Mouse (Mus musculus): ENCODE results near the gene Pdyn. TPM values are rescaled to one million over a fixed set of nuclear protein-coding genes. Genes with fewer than 3 reads are reported as not detected.

Gene Pdyn
- polyA plus RNA-seq (2015; fragmentation: Nextera tagmentation; extraction: Ambion mirVana) = 0.10 and 0.24 TPM in 2 replicates

DNA sequence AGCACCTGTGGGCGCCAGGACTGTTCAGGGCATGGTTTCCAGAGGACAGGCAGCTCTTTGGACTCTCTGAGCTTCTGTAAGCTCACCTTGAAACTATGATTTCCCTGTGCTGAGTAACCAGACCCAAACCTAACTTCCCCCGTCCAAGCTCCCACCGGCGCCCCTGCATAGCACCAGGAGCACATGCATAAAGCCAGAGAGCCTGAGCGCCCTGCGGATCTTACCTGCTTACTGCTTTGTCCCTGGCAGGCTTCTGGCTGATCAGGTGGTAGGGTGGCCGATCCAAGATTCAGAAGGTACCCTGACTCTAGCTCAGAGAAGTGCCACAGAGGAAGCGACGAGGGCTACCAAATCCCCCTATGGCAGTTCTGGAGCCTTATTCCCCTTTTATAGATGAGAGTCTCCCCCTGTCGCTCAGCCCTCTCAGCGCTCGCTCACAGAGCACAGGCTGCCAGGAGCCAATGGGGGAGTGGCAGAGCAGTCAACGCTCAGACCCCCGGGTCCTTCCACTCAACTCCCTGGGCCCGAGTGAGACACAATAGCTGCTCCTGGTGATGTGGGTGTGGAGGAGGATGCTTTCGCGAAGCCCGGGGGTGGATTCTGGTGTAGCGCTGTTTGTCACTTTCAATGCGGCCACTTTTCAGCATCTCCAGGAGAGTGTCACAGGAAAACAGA lies at the start of gene Pdyn:
Pdyn (minus strand) TSS at position 361 of the 675 bp plus-strand sequence.
- H3K9me3 ChIP-seq = no peaks in the 10 kb centered on the region
- H3K4me1 ChIP-seq = no peaks in the 10 kb centered on the region
- H3K4me2 ChIP-seq = no peak within 1 kb of the TSS
- peaks cover 39% of the 10 kb centered on the region for H3K27me3 ChIP-seq
- no peak within 1 kb of the TSS for H3K9ac ChIP-seq
- no peak within 1 kb of the TSS for H3K4me3 ChIP-seq
- ATAC-seq (ENCODE audit: borderline replicate concordance, extremely low read depth, low FRiP score, low TSS enrichment) = no peak
- no peak within 1 kb of the TSS for H3K27ac ChIP-seq
- 9% methylated on average over 20 of the region's 20 CpGs for WGBS
- H3K36me3 ChIP-seq = no peaks in the 10 kb centered on the region

DNA sequence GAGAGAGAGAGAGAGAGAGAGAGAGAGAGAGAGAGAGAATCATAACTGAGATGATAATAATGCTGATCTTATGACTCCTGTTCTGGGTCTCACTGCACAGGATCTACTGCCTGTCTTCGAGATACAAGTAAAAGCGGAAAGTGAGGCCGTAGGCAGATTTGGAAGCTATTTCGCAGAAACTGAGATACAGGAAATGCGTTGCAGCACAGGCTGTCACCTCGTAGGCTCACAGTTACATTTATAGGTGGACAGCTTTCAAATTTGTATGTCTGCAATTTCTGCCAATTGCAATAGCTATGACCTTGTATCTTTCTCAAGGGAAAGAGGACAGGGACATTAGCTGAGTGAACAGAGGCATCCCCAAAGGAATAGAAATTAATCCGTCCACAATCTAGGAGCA lies 42.4 kb upstream of the Pdyn start:
- ATAC-seq (ENCODE audit: borderline replicate concordance, extremely low read depth, low FRiP score, low TSS enrichment) = no peak
- Histone ChIP-seq H3K4me1 (no peaks in the 10 kb centered on the region), H3K4me2 (no peak overlapping the region), H3K27ac (no peak overlapping the region), H3K36me3 (no peaks in the 10 kb centered on the region), H3K4me3 (no peak overlapping the region), H3K9me3 (no peaks in the 10 kb centered on the region), H3K9ac (no peak overlapping the region), H3K27me3 (no peaks in the 10 kb centered on the region)
- 73% methylated on average over 7 of the region's 7 CpGs for WGBS

DNA sequence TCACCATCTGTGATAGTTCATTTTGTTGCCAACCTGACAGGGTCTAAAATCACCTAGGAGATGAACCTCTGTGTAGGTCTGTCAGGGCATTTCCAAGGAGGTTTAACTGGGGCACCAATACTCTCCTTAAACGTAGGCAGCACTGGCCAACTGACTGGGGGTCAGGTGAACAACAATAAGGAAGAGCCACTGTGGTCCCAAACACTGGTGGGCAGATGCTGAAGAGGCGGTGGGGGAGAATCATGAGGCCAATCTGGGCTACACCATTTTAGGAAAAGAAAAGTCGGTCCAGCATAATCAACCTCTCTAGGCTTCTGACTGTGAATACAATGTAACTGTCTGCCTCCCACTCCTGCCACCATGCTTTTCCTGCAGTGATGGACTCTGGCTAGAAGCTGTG lies 40.9 kb upstream of the Pdyn start:
- Histone ChIP-seq H3K27ac (no peak overlapping the region), H3K4me2 (no peak overlapping the region), H3K9me3 (no peaks in the 10 kb centered on the region), H3K4me3 (no peak overlapping the region), H3K4me1 (no peaks in the 10 kb centered on the region), H3K27me3 (no peaks in the 10 kb centered on the region), H3K9ac (no peak overlapping the region), H3K36me3 (no peaks in the 10 kb centered on the region)
- WGBS = 72% methylated on average over 3 of the region's 3 CpGs
- no peak for ATAC-seq (ENCODE audit: borderline replicate concordance, extremely low read depth, low FRiP score, low TSS enrichment)

DNA sequence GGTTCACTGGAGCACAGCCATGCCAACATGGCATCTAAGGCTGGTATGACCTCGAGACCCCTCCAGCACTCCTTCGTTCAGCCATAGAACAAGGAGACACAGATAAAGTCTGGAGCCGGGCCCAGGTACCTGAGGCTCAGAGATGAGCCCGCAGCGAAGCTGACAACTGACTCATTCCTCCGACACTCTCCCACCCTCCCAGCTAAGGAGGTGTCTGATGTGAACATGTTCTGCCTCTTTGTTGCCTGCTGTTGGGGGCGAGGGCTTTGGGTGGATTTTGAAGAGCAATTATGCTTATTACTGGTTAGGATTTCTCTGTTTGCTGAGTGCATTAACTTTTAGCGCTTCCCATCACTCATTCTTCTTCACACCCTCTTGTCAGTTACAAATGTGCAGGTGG lies 34.4 kb upstream of the Pdyn start:
- Histone ChIP-seq H3K4me2 (no peak overlapping the region), H3K27me3 (no peaks in the 10 kb centered on the region), H3K4me3 (no peak overlapping the region), H3K9me3 (no peaks in the 10 kb centered on the region), H3K27ac (no peak overlapping the region), H3K4me1 (no peaks in the 10 kb centered on the region), H3K9ac (no peak overlapping the region), H3K36me3 (no peaks in the 10 kb centered on the region)
- WGBS = 62% methylated on average over 8 of the region's 8 CpGs
- ATAC-seq (ENCODE audit: borderline replicate concordance, extremely low read depth, low FRiP score, low TSS enrichment) = no peak

DNA sequence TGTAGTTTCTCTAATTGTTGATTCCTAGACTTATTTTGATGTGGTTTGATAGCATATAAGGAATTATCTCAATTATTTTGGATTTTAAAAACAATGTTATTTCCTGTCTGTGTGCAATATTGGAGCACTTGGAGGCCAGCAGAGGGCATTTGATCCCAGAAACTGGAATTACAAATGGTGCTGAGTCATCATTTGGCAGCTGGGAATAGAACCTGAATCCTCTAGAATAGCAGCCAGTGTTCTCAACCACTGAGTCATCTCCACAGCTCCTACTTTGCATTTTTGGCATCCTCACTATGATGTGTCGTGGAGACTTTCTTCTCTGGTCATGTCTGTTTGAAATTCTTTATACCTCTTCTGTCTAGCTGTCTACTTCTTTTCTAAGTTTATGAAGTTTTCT lies 30.0 kb upstream of the Pdyn start:
- no peak overlapping the region for H3K27ac ChIP-seq
- no peaks in the 10 kb centered on the region for H3K27me3 ChIP-seq
- H3K4me2 ChIP-seq = no peak overlapping the region
- no peak for ATAC-seq (ENCODE audit: borderline replicate concordance, extremely low read depth, low FRiP score, low TSS enrichment)
- H3K36me3 ChIP-seq = no peaks in the 10 kb centered on the region
- no peak overlapping the region for H3K4me3 ChIP-seq
- H3K4me1 ChIP-seq = no peaks in the 10 kb centered on the region
- WGBS = 68% methylated on average over 1 of the region's 1 CpGs
- no peak overlapping the region for H3K9ac ChIP-seq
- H3K9me3 ChIP-seq = no peaks in the 10 kb centered on the region

DNA sequence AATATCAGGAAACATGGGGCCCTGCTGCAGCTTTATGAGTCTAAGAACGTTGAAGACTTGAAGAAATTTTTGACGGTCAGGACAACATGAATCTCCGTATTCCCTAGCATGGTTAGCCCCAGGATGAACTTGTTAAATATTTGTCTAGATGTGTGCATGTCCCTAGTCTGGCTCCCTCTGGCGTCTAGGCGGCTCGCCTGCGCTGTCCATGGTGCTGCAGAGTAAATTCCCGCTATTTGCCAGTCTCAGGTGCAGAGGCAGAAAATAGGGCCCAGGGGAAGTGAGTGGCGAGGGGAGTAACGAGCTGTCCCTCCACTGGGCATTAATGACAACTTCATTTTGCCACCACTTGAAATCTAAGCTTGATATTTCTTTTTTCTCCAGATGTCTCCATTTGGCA lies 16.0 kb upstream of the Pdyn start:
- no peak overlapping the region for H3K4me3 ChIP-seq
- no peaks in the 10 kb centered on the region for H3K27me3 ChIP-seq
- no peaks in the 10 kb centered on the region for H3K9me3 ChIP-seq
- H3K4me2 ChIP-seq = no peak overlapping the region
- H3K27ac ChIP-seq = no peak overlapping the region
- H3K4me1 ChIP-seq = no peaks in the 10 kb centered on the region
- no peaks in the 10 kb centered on the region for H3K36me3 ChIP-seq
- no peak overlapping the region for H3K9ac ChIP-seq
- WGBS = 14% methylated on average over 10 of the region's 10 CpGs
- ATAC-seq (ENCODE audit: borderline replicate concordance, extremely low read depth, low FRiP score, low TSS enrichment) = no peak

DNA sequence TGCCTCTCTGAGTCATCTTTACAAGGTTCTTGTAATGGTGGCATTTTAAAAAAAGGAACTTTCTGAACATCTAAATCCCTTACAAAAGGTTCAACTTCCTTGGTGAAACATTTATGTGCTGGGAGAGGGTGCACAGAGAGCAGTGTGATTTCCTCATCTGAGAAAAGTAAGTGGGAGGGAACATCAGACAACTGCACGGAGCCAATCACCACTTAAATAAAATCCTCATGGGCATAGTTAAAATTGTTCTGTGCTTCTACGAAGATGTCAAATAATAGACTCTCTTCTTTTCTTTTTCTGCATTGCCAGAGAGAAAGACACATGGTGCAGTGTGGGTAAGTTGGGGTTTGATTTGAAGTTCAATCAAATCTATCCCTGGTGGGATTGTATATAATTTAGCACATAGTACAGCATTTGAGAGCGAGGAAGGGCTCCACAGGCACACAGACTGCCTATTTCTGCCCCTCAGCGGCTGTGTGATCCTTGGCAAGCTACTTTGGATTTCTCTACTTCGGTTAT lies 13.4 kb upstream of the Pdyn start:
- no peaks in the 10 kb centered on the region for H3K9me3 ChIP-seq
- H3K27me3 ChIP-seq = no peaks in the 10 kb centered on the region
- 59% methylated on average over 5 of the region's 5 CpGs for WGBS
- H3K4me1 ChIP-seq = no peaks in the 10 kb centered on the region
- no peak overlapping the region for H3K27ac ChIP-seq
- no peak overlapping the region for H3K4me2 ChIP-seq
- H3K4me3 ChIP-seq = no peak overlapping the region
- no peaks in the 10 kb centered on the region for H3K36me3 ChIP-seq
- no peak overlapping the region for H3K9ac ChIP-seq
- no peak for ATAC-seq (ENCODE audit: borderline replicate concordance, extremely low read depth, low FRiP score, low TSS enrichment)

DNA sequence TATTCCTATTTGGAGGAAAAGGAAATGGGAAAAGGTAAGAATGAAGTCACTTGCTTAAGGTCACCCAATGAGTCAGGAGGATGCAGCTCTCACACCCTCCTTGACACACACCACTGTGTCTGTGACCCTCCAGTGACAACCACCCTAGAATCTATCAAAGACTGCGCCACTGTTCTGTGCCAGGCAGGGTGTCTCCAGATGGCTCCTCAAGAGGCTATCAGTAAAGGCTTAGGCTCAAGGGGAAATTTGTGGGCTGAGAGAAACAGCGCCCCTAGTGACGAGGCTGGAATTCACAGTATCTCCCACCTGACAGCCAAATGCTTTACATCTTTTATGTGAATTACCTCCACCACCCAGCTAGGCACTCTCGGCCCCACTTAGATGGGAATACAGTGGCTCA lies 3.6 kb downstream of the Pdyn start:
- WGBS = 8% methylated on average over 4 of the region's 4 CpGs
- Histone ChIP-seq H3K9me3 (no peaks in the 10 kb centered on the region), H3K36me3 (no peaks in the 10 kb centered on the region), H3K4me3 (no peak overlapping the region), H3K4me2 (no peak overlapping the region), H3K27me3 (peaks cover 39% of the 10 kb centered on the region), H3K9ac (no peak overlapping the region), H3K4me1 (no peaks in the 10 kb centered on the region), H3K27ac (no peak overlapping the region)
- ATAC-seq (ENCODE audit: borderline replicate concordance, extremely low read depth, low FRiP score, low TSS enrichment) = no peak

DNA sequence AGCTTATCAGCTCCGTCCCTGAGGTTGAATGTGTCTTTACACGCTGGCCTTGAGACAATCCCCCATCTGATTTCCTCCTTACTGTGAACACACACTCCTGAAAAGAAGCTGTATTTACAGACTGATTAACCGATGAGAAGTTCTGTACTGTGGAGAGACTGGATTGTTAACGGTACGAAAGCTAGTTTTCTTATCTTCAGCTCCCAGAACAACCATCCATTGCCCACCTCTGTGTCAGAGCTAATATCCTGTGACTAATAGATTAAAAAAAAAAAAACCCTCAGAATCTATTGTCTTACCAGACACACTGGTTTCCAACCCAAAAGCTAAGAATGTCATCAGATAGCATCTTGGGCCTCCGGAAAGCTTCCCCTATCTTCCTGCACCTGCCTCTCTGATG lies 5.3 kb downstream of the Pdyn start:
- no peak for ATAC-seq (ENCODE audit: borderline replicate concordance, extremely low read depth, low FRiP score, low TSS enrichment)
- no peak overlapping the region for H3K4me2 ChIP-seq
- peaks cover 26% of the 10 kb centered on the region for H3K27me3 ChIP-seq
- H3K9me3 ChIP-seq = no peaks in the 10 kb centered on the region
- H3K36me3 ChIP-seq = no peaks in the 10 kb centered on the region
- no peaks in the 10 kb centered on the region for H3K4me1 ChIP-seq
- H3K27ac ChIP-seq = no peak overlapping the region
- H3K4me3 ChIP-seq = no peak overlapping the region
- no peak overlapping the region for H3K9ac ChIP-seq
- WGBS = 49% methylated on average over 6 of the region's 6 CpGs

DNA sequence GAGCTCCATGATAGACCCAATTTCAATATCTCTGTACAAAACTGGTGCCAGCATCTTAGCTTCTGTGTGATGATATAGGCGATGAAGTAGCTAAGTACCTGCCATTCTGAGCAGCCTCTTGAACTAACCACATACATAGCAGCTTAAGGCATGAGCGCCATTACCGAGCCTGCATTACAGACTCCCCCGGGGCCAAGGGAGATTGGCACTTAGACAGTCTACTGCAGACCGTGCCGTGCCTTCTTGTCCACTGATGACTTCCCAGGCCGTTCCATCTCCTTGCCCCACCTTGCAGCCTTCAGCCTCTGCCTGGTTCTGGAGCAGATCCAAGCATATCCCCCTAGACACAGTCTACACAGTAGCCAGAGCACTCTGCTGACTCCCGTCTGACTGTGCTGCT lies 7.0 kb downstream of the Pdyn start:
- Histone ChIP-seq H3K36me3 (no peaks in the 10 kb centered on the region), H3K27ac (no peak overlapping the region), H3K9me3 (no peaks in the 10 kb centered on the region), H3K9ac (no peak overlapping the region), H3K4me3 (no peak overlapping the region), H3K4me2 (no peak overlapping the region), H3K27me3 (peaks cover 12% of the 10 kb centered on the region), H3K4me1 (no peaks in the 10 kb centered on the region)
- 75% methylated on average over 8 of the region's 8 CpGs for WGBS
- no peak for ATAC-seq (ENCODE audit: borderline replicate concordance, extremely low read depth, low FRiP score, low TSS enrichment)

DNA sequence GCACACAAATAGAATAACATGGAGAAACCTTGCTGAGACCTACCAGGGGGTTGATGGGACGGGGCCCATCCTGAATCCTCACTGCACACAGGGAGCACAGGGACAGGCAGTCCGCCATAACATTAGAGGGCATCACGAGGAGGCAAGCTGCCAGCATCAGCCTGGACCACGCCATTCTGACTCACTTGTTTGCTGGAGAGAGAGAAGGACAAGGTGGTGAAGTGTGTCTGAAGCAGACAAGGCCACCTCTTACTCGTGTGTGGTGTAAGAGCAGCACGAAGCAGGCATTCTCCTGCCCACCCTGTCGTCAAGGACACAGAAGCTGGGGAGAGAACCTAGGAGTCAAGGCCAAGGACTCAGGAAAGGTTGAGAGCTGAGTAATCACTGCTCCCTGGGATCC lies 9.9 kb downstream of the Pdyn start:
- Histone ChIP-seq H3K27ac (no peak overlapping the region), H3K9me3 (no peaks in the 10 kb centered on the region), H3K9ac (no peak overlapping the region), H3K4me1 (0 out of 2 replicates have a peak, but pooled peaks cover 9% of the 10 kb centered on the region), H3K4me2 (no peak overlapping the region), H3K36me3 (no peaks in the 10 kb centered on the region), H3K4me3 (no peak overlapping the region), H3K27me3 (no peaks in the 10 kb centered on the region)
- WGBS = 70% methylated on average over 7 of the region's 7 CpGs
- ATAC-seq (ENCODE audit: borderline replicate concordance, extremely low read depth, low FRiP score, low TSS enrichment) = no peak

DNA sequence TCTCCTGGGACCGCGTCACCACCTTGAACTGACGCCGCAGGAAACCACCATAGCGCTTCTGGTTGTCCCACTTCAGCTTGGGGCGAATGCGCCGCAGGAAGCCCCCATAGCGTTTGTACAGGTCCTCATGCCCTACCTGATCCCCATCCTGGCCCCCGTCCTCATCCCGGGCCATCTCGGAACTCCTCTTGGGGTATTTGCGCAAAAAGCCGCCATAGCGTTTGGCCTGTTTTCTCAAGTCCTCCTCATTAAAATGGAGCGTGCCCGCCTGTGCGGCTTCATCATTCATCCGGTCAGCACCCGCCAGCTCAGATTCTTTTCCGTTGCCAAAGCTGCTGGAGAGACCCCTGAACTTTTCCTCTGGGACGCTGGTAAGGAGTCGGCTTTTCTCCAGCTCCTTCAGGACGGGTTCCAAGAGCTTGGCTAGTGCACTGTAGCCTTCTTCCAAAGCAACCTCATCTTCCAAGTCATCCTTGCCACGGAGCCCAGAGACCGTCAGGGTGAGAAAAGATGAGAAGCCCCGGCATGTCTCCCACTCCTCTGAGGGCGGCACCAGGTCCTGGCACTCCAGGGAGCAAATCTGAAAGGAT lies 11.5 kb downstream of the Pdyn start:
- Histone ChIP-seq H3K36me3 (no peaks in the 10 kb centered on the region), H3K4me3 (no peak overlapping the region), H3K27ac (no peak overlapping the region), H3K27me3 (no peaks in the 10 kb centered on the region), H3K4me1 (0 out of 2 replicates have a peak, but pooled peaks cover 9% of the 10 kb centered on the region), H3K4me2 (no peak overlapping the region), H3K9me3 (no peaks in the 10 kb centered on the region), H3K9ac (no peak overlapping the region)
- no peak for ATAC-seq (ENCODE audit: borderline replicate concordance, extremely low read depth, low FRiP score, low TSS enrichment)
- WGBS = 88% methylated on average over 28 of the region's 28 CpGs
